Mouse (Mus musculus) brain, embryonic 18.5 days (tissue): ENCODE measurements at regions not wholly inside any gene's neighbourhood (a gene's known extent, or its start where the extent isn't known, plus 50 kb on each side); places are given as distances from the start of the nearest gene placed in this dataset.

ENCODE experiments used
- DNase-seq: peaks from one replicate; pipeline ENCODE4 v3.0.0-alpha.2; 2012; ENCODE audit warnings: low read depth, low spot score

DNA sequence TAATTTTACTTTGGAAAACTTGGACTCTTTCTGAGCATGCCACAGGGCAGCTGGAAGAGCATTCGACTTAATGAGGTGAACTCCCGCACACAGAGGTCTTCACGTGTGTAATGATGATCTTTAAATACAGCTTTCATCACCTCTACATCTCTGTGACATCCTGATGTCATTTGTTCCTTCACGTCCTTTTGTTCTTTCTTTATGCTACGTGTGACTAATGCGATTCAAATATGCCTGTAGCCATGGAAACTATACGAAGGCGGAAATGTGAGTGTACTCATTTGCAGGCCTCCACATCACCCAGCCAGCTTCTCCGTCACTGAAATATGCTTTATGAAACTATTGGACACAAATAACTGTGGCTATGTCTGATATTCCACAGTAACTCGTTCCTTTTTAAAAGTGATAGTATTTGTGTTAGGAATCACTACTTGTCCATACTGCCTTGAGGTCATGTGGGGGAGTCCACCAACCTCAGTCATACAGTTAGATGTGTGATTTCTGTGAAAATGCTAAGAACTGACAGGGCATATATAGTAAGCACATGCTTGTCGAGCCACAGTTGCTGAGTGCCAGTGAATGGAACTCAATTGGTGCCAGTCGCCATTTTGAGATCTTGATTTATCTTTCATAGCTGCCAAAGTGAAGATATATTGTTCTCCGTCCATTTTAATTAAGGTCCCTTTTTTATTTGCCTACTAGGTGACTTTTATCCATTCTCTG, 145.9 kb downstream of the Plk2 start:
- DNase-seq: peak; percentile 55

DNA sequence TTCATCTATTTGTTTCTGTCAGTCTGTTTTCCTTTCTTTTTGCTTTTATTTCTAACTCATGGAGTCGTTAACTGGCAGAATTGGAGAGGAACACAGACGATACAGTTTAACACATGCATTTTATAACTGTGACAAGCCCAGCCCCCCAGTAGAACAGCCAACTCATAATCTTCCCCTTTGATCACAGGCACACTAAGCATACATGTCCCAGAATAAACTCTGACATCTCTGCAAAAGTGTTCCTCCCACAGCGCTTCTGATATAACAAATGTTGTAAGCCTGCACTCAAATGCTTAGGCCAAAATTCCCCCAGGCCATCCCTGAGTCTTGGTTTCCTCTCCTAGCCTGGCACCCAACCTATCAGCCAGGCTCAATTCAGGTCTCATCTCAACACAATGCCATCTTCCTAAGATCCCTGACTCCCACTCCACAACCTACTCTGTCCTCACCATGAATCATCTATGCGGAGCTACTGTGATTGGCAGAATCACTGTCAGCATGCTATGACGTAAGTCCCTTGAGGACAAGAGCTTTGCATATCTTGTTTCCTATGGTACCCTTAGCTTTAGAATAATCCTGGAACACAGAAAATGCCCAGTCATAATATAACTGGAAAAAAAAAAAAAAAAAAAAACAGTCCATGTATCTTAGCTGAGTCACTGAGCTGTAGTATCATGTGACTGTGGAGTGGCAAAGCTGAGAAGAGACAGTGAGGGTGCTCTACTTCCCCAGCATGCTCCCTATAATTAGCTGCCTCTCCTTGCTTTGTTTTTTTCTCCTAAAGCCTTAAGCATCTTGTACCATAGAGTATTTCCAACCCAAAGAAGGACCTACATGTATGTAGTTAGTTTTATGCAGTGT, 146.7 kb downstream of the Plk2 start:
- no peak for DNase-seq

DNA sequence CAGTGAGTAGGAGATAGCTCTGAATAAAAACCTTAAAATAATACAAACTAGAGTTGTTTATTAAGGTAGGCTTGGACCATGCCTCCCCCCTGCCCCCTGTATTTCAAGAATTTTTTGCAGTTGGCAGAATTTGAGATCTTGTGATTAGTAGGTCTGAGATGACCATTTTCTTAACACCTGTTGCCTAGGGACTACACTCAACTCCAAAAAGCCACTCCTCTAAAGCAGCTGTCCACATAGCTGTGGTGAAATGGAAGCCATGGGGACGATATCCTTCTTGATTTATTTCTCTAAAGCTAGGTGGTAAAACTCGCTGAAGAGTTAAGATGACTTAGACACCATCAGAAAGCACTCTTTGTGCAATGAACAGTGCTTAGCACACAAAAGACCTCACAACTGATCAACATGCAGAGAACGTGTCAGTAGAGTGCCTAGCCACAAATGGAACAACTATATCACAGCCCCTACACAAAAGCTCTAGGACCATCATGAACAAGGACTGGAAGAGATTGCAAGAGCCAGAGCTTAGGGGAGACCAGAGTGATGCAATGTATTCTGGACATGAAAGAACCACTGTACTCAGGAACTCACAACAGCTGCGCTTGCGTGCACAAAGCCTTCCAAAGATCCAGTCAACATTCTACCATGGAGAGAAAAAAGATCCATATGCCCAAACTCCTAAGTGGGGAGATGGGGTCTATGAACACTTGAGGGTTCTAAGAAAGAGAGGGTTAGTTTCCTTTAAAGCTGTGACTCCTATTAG, 147.6 kb downstream of the Plk2 start:
- DNase-seq: no peak

DNA sequence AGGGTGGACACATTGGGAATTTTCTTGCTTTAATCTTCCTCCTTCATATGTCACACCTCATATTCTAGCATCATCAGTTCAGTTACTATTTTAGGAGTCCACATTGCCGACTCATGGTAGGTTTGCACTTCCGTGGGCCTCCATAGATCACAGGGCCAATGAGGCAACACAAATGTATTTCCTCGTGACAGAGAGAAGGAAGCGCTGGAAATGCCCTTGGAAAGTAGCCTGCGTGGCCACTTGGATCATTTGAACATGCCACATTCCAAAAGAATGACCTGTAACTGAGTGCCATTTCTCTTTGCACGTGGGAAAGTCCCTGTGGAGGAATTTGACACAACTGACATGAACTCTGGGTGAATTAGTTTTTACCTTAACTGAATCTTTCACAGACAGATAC, 150.6 kb downstream of the Plk2 start:
- no peak for DNase-seq

DNA sequence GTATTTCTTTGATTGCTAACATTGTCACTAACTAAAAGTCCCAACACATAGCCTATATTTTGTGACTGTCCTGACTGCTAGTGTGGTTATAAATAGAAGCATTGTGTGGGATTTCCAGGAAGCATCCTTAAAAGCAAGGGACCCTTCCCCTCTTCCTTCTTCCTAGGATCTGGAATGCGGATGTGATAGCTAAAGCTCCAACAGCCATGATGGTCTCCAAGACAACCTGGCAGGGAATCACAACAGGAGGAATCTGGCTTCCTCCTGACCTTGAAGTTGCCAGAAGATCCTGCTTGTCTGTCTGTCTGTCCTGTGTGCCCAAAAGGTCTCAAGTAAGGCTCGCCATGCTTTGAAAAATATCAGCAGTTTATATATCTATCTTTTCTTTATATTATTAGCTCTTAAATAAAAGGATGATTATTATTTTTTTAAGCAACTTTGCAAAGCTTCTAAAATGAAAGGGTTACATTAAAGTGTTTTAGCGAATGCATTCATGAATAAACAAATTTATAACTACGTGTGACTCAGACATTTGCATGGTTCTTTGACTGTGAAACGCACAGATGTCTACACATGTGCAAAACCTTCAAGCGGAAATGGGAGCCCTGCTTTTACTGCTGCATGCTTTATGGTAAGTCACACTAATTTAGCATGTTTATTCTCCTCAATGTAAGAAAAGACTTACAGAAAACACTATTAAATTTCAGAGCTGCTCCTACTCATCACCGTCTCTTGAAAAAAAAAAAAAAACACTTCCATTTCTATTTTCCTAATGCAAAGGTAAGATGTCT, 160.9 kb downstream of the Plk2 start:
- DNase-seq: no peak

DNA sequence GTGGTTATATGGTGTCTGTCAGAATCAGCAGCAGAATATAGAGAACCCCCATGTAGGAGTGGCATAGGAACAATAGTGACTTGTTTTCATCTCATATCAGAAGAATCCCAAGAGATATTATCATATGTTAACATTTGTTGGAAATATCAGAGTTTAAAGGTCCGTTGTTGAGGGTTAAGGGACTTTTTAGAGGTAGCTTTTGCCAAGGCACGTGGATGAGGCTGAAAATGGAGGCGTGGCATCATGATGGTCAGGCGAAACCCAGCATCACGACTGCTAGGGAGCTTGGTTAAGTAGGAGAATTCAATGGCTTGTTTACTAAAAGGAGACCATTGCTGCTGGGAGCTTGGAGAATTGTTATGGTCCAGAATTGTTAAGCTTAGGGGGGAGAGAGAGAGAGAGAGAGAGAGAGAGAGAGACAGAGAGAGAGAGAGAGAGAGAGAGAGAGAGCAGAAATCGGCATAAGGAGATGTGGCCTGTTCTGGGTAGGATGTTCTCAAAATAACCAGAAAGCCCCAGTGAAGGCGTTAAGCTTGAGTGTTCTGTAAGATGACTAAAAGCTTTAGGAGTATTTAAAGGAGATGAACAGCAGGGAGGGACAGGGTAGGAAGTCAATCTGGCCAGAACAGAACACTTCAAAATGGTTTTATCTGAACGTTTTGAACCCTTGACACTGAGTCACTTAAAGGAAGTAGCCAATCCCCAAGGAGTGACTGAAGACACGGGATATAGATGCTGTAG, 161.7 kb downstream of the Plk2 start:
- no peak for DNase-seq

DNA sequence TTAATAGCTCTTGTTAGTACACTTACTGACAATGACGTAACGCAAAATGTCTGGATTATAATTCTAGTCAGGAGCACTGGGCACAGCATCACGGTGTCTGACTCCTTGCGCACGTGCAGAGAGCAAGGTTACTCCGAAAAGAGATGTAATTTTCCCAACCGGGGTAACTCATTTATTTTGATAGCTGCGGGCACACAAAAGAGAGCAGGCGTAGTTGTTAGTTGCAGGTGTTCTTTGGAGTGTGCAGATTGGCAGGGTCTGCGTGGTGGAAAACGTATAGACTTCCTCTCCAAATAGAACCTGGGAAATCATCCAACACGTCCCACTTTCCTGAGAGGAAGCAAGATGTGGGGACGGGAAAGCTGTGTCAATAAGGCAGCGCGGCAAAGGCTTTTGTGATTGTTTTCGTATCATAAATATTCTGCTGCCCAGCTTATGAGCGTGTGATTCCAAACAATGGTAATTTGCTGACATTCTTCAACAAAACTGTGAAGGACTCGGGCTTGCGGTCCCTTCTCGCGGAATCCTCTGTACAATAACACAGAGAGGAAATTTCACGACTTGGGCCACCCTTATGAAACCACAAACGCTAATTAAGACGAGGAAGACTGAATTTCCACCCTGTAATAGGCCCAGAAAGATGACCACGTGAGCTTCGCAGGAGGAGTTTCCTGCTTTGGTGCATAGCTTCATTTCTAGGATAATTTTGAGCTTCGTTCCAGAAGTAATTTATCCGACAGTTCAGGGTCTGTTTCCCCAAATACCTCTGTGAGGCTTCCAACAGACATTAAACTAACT, 163.3 kb downstream of the Plk2 start:
- DNase-seq: no peak

DNA sequence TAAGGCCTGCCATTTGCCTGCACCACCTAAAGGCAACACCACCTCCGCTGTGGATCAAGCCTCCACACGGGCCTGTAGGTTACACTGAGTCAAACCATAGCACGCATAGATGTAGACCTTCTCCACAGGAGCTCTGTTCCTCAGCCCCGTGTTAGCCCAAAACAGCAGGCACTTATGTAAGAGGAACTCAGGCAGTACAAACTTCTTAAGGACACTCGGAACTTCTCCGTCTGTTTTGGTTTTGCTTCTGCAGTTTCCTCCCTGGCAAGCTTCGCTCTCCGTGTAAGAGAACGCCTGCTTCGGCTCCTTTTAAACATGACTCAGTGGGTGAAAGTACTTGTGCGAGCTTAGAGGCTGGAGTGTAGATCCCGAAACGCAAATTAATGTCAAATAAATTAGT, 165.7 kb downstream of the Plk2 start:
- DNase-seq: no peak

DNA sequence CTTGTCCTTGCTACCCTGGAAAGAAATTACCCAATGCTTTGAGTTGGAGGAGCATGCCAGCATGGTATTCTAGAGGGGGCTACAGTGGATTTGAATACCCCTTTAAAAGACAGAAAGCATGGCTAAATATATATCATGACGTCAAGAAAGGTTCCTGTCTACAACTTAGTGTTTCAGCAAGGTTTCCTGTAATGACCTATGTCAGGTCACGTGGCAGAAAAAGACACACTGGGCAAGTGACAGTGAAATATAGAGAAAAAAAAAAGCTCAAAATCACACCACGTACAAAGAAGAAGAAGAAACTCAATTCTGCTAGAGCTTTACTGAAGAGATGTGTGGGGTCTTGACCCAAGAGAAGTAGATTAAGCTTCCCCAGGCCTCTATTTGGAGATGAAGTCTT, 167.7 kb downstream of the Plk2 start:
- DNase-seq: no peak

DNA sequence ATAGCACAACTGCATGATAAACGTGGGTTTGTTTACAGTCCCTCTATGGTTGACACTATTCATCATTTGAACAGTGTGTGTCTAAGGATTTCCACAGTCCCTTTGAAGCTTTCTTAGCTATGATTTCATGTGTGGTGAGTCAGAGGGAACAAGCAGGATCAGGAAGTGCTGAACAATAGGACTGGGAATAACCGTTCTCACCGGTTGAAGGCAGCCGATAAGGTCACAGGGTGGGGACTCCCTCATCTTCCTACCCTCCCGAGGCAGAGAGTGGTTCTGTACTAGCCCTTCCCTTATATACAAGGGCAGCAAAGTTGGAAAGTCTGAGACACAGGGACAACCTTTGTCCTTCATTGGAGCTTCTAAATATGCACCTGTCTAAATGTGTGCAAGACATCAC, 168.1 kb downstream of the Plk2 start:
- DNase-seq: no peak

DNA sequence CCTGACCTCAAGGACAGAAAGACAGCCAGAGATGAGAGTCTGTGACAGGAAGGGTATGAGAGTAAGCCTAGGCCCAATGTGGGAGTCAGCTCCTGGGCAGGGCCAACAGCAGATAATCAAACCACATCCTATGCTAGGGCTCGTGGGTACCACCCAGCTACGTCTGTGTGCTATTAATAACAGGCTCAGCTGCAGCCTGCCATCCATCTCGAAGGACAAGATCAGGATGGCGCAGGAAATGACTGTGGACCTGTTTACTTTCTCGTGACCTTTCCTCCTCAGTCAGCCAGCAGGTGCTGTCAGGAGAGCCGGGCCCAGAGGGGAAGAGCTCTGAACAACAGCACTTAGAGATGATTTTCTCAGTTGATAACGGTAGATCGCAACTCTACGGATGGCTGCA, 169.1 kb downstream of the Plk2 start:
- DNase-seq: no peak

DNA sequence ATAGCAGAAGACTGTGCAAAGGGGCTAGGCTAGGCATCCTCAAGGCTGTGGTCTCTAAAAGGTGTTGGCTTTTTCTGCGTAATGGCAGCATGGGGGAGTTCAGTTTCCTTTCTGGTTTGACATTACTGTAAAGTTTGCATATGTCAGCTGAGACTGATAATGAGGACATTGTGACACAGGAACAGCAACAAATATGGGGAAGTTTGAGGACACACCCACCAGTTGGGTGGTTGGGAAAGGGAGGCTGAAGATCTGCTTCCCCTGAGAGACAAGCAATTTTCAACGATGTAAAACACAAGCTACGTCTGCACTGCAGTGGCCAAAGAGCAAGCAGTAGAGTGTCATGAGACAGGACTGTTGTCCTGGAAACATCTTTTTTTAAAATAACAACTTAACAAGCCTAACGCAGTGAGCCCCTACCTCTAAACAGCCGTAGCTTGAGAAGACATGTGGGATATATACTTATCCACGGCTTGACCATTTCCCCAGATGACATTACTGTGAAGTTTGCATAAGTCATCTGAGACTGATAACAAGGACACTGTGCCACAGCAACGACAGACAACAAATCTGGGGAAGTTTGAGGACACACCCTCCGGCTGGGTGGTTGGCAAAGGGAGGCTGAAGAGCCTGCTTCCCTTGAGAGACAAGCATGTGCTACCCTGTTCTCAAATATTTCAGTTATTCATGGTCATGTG, 173.8 kb downstream of the Plk2 start:
- no peak for DNase-seq

DNA sequence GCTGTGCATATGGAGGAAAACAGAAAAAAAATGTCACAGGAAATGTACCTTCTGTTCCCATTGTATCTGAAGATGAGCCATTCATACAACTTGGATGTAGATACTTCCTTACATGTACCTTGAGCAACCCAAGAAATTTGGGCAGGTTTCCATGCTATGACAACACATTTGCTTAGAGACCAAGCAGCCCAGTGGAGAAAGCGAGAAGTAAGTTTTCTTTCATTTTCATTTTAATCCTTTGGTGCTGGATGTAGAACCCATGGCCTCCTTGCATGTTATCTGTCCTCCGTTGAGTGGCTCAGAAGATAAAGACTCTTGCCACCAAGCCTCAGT, 174.3 kb downstream of the Plk2 start:
- no peak for DNase-seq

DNA sequence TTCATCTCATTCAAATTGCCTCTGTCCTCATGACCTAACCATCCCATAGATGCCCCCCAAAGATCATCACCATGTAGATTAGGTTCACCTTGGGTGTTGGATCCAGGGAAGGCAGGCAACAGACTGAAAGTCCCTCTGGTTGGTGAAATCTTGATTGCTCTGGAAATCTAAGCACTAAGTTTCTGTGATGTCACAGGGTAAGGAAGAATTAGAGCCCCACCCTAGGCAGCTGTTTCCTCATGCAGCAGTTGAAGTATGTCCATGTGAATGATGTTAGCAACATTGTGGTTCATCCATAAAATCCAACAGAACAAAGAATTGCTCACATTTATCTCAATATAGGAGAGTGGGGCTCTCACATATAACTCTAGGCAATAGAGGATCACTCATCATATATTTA, 175.5 kb downstream of the Plk2 start:
- no peak for DNase-seq

DNA sequence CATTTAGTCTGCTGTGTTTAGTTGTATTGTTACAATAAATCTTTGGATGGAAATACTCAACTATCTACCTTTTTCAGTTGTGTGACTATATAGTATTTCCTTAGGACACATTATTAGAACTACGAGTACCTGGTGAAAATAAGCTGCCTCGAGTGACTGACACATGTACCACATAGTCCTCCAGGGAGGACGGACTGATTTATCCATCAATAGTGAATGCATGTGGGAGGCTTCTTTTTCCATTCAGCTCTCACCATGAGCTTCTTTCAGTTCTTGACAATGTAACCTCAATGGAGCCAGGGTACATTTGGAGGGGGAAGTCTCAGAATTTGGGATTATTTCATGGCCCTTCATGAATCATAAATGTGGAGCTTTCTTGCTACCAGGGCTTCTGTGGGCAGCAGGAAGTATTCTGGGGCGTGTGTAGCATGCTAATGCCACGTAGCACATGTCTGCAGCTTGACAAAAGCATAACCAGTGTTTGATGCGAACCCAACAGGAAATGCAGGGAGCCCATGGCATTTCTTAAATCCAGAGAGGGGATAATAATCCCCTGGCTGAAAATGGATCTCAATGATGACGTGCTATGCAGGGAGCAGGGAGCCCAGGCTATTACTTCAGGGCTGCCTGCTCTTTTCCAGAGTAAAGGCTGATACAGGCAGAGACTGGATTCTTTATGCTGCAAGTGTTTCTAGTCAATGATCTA, 178.7 kb downstream of the Plk2 start:
- DNase-seq: no peak

DNA sequence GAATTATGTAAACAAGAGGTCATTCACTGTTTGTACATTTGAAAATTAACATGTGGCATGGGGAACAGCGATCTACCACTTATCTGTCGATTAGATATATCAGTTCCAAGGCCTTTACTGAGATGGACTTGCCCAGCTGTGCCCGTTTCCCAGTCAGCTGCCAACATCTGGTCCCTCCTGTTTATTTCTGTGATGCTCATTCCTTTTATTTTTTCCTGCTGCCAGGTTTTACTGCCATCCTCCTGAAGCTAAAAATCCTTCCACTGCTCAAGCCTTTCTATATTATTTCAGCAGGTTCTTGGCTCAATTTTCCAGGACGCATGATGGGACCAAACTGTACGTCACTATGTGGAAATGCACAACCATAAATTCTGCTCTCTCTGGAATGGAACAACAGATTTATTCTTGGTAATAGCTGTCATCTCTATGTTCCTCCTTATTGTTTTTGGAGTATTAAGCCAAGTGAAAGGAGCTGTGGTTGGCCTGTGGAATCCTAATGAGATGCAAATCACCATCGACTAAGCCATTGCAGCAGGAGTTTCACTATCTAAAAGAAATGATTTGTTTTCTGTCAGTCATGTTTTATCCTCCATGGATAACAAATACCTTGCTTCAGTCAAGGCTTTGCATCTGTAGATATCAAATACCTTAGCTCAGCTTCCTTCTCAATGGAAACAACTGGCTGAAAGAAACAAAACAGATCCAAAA, 180.1 kb downstream of the Plk2 start:
- DNase-seq: no peak

DNA sequence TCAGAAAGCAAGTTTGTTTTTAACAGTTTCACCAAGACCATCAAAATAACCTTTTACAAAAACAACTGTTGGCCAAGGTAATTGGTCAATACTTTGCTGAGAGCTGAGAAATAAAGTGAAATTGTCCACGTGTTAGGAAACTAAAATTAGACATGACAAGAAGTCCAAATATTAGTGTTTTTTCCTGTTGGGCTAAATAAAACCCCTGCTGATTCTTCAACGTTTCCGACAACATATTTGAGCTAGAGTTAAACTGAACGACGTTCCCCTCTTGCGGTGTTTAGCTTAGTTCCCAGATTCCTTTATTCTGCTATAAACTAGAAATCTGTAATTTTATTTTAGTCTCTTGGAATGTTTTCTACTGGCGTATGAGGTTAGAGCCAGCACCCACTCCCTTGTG, 183.3 kb downstream of the Plk2 start:
- DNase-seq: no peak

DNA sequence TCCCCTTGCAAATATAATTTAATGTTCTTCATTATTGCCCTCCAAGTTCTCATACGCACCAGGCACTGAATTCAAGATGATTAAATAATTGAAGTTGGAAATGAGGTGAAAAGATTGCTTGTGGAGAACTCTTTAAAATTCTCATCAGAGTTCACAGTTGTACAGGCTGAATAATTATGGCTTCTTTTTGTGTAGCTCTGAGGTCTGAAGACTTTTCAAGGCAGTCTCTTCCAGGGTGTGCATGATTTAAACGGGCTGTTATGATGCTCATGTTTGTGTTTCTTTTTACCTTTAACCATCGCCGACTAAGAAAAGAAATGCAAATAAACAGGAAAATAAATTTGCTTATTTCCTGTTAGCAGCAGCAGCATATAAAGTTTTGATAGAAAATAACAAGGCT, 185.3 kb downstream of the Plk2 start:
- DNase-seq: no peak
